Mouse (Mus musculus) brain, embryonic 14.5 days (tissue): ENCODE measurements around the gene Bcas3.

ENCODE experiments used
- CTCF ChIP-seq: fragments of 200-500 bp; IDR thresholded peaks from 2 replicates; pipeline ENCODE4 v1.5.1; 2012; ENCODE audit warnings: inconsistent platforms, mild to moderate bottlenecking, moderate library complexity, borderline replicate concordance; ENCODE audit not compliant: insufficient read depth, insufficient read length; ENCODE audit errors: extremely low read depth
- POLR2A ChIP-seq: fragments of 200-500 bp; IDR thresholded peaks from 2 replicates; pipeline ENCODE4 v1.6.1; 2012; ENCODE audit warnings: mild to moderate bottlenecking, inconsistent platforms, borderline replicate concordance; ENCODE audit not compliant: poor library complexity, insufficient read depth, insufficient read length, severe bottlenecking; ENCODE audit errors: extremely low read depth

GRCm38 (mm10) chr11:85789750-85790149 is 436.8 kb downstream of the Bcas3 start:
- TF ChIP-seq POLR2A (no peak), CTCF (no peak)
